Mouse (Mus musculus) brain, embryonic 14.5 days (tissue): ENCODE data around the gene Kcnk2.

Experiments used
- CTCF ChIP-seq: fragments of 200-500 bp; IDR thresholded peaks from 2 replicates; pipeline ENCODE4 v1.5.1; 2012; ENCODE audit warnings: inconsistent platforms, mild to moderate bottlenecking, moderate library complexity, borderline replicate concordance; ENCODE audit not compliant: insufficient read depth, insufficient read length; ENCODE audit errors: extremely low read depth
- POLR2A ChIP-seq: fragments of 200-500 bp; IDR thresholded peaks from 2 replicates; pipeline ENCODE4 v1.6.1; 2012; ENCODE audit warnings: mild to moderate bottlenecking, inconsistent platforms, borderline replicate concordance; ENCODE audit not compliant: poor library complexity, insufficient read depth, insufficient read length, severe bottlenecking; ENCODE audit errors: extremely low read depth

DNA sequence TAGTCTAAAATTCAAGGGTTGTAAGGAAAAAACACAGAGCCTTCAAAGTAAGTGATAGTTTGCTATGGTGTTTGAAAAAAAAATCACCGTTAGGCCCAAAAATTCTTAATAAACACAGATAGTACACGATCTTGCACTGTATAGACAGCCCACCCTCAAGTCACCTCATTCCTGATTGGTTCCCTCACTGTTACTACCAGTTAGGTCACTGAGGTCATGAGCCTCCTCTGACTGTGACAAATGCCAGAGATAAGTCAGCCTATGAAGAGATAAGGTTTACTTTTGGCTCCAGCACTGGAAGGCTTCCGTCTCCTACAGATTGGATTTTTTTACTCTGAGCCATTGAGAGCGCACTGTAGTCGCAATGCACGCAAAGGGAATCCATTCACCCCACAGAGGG lies 50.3 kb downstream of the Kcnk2 start:
- no peak for TF ChIP-seq POLR2A
- no peak for TF ChIP-seq CTCF
